Mouse (Mus musculus) forebrain, embryonic 15.5 days (tissue): ENCODE measurements at regions not wholly inside any gene's neighbourhood (a gene's known extent, or its start where the extent isn't known, plus 50 kb on each side); places are given as distances from the start of the nearest gene placed in this dataset.

Experiments used
- ATAC-seq: fragments of 200-750 bp; cut with Nextera tagmentation; replicated peaks from 2 replicates; pipeline ENCODE4 v1.8.0; 2017; ENCODE audit warnings: mild to moderate bottlenecking, moderate TSS enrichment, moderate library complexity
- H3K27ac ChIP-seq: fragments of 300-500 bp; sonication (generic); replicated peaks from 2 replicates; pipeline ENCODE4 v1.5.1; 2015; ENCODE audit warnings: mild to moderate bottlenecking, inconsistent platforms
- H3K27me3 ChIP-seq: fragments of 300-500 bp; sonication (generic); 2 replicates; pipeline ENCODE4 v1.6.1; 2015; ENCODE audit warnings: inconsistent platforms
- H3K36me3 ChIP-seq: fragments of 300-500 bp; sonication (generic); 2 replicates; pipeline ENCODE4 v1.6.1; 2015; ENCODE audit warnings: mild to moderate bottlenecking, inconsistent platforms
- H3K4me1 ChIP-seq: fragments of 300-500 bp; sonication (generic); 2 replicates; pipeline ENCODE4 v1.6.1; 2015; ENCODE audit warnings: inconsistent platforms
- H3K4me2 ChIP-seq: fragments of 300-500 bp; sonication (generic); replicated peaks from 2 replicates; pipeline ENCODE4 v1.6.1; 2015; ENCODE audit warnings: mild to moderate bottlenecking, inconsistent platforms
- H3K4me3 ChIP-seq: fragments of 300-500 bp; sonication (generic); 2 replicates; pipeline ENCODE4 v1.5.1; 2015; ENCODE audit warnings: mild to moderate bottlenecking, inconsistent platforms
- H3K9ac ChIP-seq: fragments of 300-500 bp; sonication (generic); replicated peaks from 2 replicates; pipeline ENCODE4 v1.6.1; 2015; ENCODE audit warnings: mild to moderate bottlenecking, inconsistent platforms
- H3K9me3 ChIP-seq: fragments of 300-500 bp; sonication (generic); 2 replicates; pipeline ENCODE4 v1.6.1; 2016; ENCODE audit warnings: inconsistent platforms
- WGBS: fragments of 180-500 bp; shearing (Covaris S2); methylation state at CpG from one replicate; pipeline ENCODE4 v1.1.7; 2015; ENCODE audit warnings: mixed read lengths; 5-methylcytosine and 5-hydroxymethylcytosine counted together

DNA sequence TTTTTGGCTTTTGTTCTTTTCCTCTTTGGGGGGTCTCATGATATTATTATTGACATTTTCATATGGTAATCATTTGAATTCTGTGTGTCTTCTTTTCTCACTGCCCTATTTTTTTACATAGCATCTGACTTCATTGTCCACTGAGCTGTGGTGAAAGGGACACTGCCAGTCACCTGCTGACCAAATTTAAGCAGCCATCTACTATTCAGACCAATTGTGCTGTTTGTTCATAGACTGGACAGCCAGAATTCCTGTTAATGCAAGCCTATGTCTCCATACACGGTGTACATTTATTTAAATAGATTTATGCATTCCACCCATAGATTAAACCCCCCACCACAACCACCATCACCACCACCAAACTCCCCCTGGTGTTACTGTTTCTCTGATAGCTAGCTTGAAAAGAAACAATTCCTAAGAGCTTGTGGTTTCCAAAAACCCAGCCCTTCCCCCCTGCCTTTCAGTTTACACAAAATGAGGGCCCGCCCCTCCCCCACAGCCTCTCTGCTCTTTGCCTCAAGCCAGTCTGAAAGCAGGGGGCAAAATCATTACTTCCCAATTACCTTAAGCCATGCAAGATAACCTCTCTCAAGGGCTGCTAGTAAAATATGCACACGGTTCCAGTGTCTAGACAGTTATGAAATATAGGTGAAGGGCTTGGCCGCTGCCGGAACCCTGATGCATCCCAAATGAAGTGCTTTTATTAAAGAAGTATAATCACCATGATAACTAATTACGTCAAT is 390.8 kb upstream of the Cited2 start:
- WGBS, result 11% methylated on average over 6 of the region's 6 CpGs
- Histone ChIP-seq H3K4me3 (peak overlapping the region; percentile 37), H3K36me3 (no peaks in the 10 kb centered on the region), H3K4me2 (peak overlapping the region; percentile 61), H3K27ac (peak overlapping the region; percentile 90), H3K9me3 (no peaks in the 10 kb centered on the region), H3K9ac (peak overlapping the region; percentile 52), H3K27me3 (no peaks in the 10 kb centered on the region), H3K4me1 (peaks cover 32% of the 10 kb centered on the region)
- ATAC-seq, result peak; percentile 17

DNA sequence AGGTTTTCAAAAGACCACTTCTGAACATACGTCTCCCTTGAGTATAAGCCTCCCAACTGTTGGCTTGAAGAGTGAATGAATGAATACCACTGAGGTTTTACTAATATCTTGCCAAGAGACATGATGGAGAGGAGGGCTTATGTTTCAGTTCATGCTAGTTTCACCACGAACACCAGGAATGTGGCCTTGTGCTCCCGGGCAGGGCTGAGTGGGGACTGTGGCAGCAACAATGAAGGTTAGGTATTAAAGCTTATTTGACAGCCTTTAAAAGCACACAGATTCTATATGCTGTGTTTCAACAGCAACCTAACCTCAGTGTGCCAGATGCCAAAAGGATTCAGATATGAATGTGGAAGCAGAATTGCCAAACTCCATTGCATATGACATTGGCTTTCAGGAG is 390.0 kb upstream of the Cited2 start:
- Histone ChIP-seq H3K4me2 (no peak overlapping the region), H3K9ac (no peak overlapping the region), H3K36me3 (no peaks in the 10 kb centered on the region), H3K9me3 (no peaks in the 10 kb centered on the region), H3K27ac (no peak overlapping the region), H3K4me3 (no peak overlapping the region), H3K27me3 (no peaks in the 10 kb centered on the region), H3K4me1 (peaks cover 32% of the 10 kb centered on the region)
- WGBS, result 30% methylated on average over 3 of the region's 3 CpGs
- ATAC-seq, result no peak

DNA sequence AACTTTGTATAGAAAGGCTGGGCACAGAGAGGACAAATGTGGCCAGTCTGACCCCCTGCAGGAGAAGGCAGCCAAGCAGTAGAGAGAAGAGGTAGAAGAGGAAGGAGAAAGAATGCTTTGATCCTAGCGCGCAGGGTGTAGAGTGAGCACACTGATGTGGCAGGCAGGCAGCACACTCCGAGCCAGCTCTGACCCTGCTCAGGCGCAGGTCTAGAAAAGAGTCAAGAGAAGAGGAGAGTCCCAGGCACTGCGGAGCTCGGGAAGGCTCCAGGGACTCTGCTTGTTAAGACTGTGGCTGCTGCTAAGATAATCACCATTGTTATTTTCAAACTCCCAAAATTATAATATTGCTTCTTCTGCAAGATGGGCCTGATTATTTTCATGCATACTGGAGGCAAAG is 389.3 kb upstream of the Cited2 start:
- Histone ChIP-seq H3K36me3 (no peaks in the 10 kb centered on the region), H3K4me2 (no peak overlapping the region), H3K9me3 (no peaks in the 10 kb centered on the region), H3K27me3 (no peaks in the 10 kb centered on the region), H3K9ac (no peak overlapping the region), H3K27ac (no peak overlapping the region), H3K4me1 (peaks cover 32% of the 10 kb centered on the region), H3K4me3 (no peak overlapping the region)
- WGBS, result 6% methylated on average over 6 of the region's 6 CpGs
- ATAC-seq, result no peak

DNA sequence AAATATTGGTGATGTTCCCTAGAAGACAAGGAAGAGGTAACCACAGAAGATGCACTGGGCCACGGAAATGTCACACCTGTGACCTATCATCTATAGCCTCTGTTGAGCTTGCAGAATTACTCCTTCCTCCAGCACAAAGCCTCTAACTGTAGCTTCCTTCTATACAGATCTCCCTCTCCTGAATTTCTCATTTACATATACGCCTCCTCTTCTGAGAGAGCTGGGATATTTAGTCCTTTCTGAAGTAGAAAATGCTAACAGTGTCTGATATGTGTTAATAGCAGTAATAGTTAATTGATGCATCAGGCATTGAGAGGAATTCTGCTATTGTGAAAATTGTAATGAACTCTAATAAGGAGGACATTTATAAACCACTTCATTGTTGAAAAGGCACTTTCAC is 385.8 kb upstream of the Cited2 start:
- 82% methylated on average over 2 of the region's 2 CpGs for WGBS
- no peak overlapping the region for H3K27ac ChIP-seq
- H3K9me3 ChIP-seq, result no peaks in the 10 kb centered on the region
- H3K4me2 ChIP-seq, result no peak overlapping the region
- no peaks in the 10 kb centered on the region for H3K36me3 ChIP-seq
- H3K4me3 ChIP-seq, result no peak overlapping the region
- peaks cover 14% of the 10 kb centered on the region for H3K4me1 ChIP-seq
- no peak for ATAC-seq
- H3K9ac ChIP-seq, result no peak overlapping the region
- H3K27me3 ChIP-seq, result no peaks in the 10 kb centered on the region

DNA sequence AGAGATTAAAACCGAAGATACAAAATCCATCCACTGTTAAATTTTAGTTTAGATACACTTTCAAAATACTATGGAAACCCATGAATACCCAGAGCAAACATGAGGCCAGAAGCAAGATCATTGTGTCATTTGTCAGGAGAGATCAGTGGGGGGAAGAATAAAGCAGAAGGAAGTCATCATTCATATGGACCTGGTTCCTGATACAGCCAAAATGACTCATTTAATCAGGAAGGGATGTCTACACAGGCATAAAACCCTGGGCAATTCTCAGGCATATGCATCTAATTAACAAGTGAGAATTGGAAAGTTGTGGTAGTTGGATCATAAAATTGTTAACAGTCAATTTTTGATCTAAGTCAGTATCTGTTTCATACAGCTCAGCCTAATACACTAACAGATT is 379.2 kb upstream of the Cited2 start:
- no peaks in the 10 kb centered on the region for H3K36me3 ChIP-seq
- H3K9me3 ChIP-seq, result no peaks in the 10 kb centered on the region
- no peak for ATAC-seq
- no peaks in the 10 kb centered on the region for H3K27me3 ChIP-seq
- WGBS, result 90% methylated on average over 1 of the region's 1 CpGs
- no peak overlapping the region for H3K4me3 ChIP-seq
- H3K4me2 ChIP-seq, result no peak overlapping the region
- H3K27ac ChIP-seq, result no peak overlapping the region
- H3K9ac ChIP-seq, result no peak overlapping the region
- H3K4me1 ChIP-seq, result no peaks in the 10 kb centered on the region

DNA sequence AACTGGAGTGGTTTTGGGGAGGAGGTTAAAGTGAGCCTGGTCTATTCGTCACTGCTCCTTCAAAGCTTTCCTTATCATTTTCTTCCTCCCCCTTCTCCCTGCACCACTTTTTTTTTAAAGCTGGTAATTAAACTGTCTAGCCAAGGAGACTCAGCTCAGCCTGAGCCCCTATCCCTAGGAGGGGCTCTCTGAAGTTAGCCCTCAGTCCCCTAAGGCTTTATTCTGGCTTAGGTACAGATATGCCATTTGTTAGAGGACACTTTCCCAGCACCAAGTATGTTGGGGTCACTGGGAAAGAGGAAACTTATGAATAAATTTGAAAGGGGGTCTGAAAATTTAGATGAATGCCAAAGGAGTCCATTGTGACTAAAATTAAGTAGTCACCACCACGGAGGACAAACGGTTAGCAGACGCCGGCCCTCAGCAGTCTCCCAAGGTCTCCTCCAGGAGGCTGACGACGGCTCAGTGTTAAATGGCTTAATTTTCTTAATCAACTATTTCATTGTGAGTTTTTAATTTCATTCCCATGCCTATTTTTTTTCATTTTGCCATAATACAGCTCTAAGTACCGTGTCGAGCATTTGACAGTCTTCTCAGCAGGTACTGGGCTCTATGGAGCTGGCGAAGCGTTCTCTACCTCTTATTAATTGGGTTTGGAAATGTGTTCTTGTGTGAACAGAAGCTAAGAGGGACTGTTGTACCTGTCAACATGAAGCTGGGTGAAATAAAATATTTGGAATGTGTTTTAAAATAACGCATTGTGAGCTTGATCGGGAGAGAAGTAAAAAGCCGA is 370.6 kb upstream of the Cited2 start:
- Histone ChIP-seq H3K36me3 (no peaks in the 10 kb centered on the region), H3K27me3 (no peaks in the 10 kb centered on the region), H3K4me3 (no peak overlapping the region), H3K4me1 (peaks cover 12% of the 10 kb centered on the region; the same call in 1 of the 2 replicates), H3K9me3 (no peaks in the 10 kb centered on the region), H3K27ac (no peak overlapping the region), H3K9ac (no peak overlapping the region), H3K4me2 (no peak overlapping the region)
- 0 out of 2 replicates have a peak, but pooled peaks have one; percentile 32 for ATAC-seq
- 47% methylated on average over 14 of the region's 14 CpGs for WGBS

DNA sequence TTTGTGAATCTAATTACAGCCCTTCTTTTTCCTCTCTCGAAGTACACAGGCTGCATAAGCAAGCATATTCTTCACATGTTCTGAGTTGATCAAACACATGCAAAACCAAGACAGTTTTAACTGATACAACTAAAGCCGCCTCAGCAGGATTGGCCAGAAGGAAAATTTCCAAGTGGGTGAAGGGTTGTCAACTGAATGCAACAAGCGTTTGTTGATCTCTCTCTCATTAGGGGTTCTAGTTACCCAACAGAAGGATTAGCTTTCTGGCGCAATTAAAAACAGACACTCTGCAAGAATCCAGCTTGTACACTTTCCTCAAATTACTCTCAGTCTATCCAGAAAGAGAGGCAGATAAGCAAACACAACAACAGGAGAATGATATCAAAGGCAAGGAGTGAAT is 367.5 kb upstream of the Cited2 start:
- Histone ChIP-seq H3K9me3 (no peaks in the 10 kb centered on the region), H3K4me3 (no peak overlapping the region), H3K27me3 (no peaks in the 10 kb centered on the region), H3K36me3 (no peaks in the 10 kb centered on the region), H3K27ac (no peak overlapping the region), H3K4me1 (peaks cover 12% of the 10 kb centered on the region; the same call in 1 of the 2 replicates), H3K4me2 (no peak overlapping the region), H3K9ac (no peak overlapping the region)
- ATAC-seq, result 0 out of 2 replicates have a peak, but pooled peaks have one; percentile 35
- WGBS, result 15% methylated on average over 4 of the region's 4 CpGs

DNA sequence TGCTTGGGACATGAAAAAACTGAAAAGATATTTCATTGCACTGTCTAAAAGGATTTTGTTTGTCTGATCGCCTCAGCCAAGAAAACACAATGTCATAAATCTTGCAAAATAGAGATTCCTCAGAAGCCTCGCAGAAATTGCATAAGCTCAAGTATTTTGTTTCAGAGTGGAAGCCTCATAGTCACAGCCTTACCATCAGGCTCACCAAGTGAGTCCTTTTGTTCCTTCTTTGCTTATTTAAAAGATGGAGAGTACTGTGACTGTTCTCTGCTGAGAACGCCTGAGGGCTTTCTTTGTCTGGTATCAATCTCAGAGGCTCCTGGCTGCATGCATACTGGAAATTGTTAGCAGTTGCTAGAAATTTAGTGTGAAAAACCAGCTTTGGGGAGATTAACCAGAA is 367.0 kb upstream of the Cited2 start:
- no peak overlapping the region for H3K27ac ChIP-seq
- no peak overlapping the region for H3K4me2 ChIP-seq
- H3K4me3 ChIP-seq, result no peak overlapping the region
- no peaks in the 10 kb centered on the region for H3K27me3 ChIP-seq
- 28% methylated on average over 3 of the region's 3 CpGs for WGBS
- H3K36me3 ChIP-seq, result no peaks in the 10 kb centered on the region
- no peak for ATAC-seq
- H3K9me3 ChIP-seq, result no peaks in the 10 kb centered on the region
- H3K4me1 ChIP-seq, result peaks cover 12% of the 10 kb centered on the region; the same call in 1 of the 2 replicates
- H3K9ac ChIP-seq, result no peak overlapping the region

DNA sequence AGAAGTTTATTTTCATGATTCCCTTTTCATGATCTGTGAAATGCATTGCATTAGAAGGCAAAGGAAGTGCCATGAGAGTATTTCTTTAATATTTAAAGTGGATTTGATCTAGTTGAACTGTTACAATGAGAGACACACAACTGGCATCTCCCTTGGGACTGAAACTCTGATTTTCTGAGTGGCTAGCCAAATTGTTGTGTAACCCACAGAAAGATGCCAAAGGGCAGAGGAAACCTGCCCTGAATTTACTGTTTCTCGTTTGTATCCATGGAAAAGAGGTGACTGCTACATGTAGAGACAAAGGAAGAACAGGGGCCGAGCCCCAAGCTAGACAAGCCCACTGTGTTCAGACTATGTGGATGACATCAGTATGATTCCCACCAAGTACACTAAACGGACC is 360.4 kb upstream of the Cited2 start:
- Histone ChIP-seq H3K36me3 (no peaks in the 10 kb centered on the region), H3K4me2 (no peak overlapping the region), H3K9ac (no peak overlapping the region), H3K4me1 (peaks cover 7% of the 10 kb centered on the region; the same call in 1 of the 2 replicates), H3K4me3 (no peak overlapping the region), H3K27ac (no peak overlapping the region), H3K9me3 (no peaks in the 10 kb centered on the region), H3K27me3 (no peaks in the 10 kb centered on the region)
- ATAC-seq, result no peak
- 63% methylated on average over 3 of the region's 3 CpGs for WGBS

DNA sequence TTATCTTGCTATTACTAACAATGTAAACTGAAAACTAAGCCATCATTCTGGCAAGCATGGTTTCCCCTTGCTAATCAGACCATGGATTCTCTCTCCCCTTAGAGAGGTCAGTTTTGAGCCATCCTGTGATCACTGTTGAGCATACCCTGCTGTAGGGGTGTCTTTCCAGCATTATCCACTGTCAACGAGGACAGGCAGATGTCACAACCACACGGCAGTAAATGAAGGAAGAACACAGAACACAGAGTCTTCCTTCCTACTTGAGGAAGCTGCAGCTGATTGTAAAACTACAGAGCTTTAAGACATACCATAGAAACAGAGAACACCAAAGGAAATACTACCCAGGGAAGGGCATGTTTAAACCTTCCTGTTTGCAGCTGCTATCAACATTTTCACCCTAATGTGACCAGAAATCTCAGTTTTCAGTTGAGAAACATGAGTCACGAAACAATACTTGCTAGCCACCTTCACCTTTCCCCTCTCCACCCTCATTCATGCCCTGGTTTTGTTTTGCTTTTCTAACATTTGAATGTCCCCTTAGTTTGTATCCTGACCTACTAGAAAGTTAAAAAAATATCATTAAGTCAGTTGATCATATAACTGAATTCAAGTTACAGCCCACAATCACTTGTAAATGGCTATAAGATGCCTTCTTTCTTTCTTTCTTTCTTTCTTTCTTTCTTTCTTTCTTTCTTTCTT is 356.8 kb upstream of the Cited2 start:
- no peak overlapping the region for H3K27ac ChIP-seq
- H3K4me1 ChIP-seq, result peaks cover 7% of the 10 kb centered on the region; the same call in 1 of the 2 replicates
- no peak overlapping the region for H3K4me2 ChIP-seq
- 75% methylated on average over 3 of the region's 3 CpGs for WGBS
- H3K27me3 ChIP-seq, result no peaks in the 10 kb centered on the region
- no peak overlapping the region for H3K9ac ChIP-seq
- no peaks in the 10 kb centered on the region for H3K9me3 ChIP-seq
- H3K4me3 ChIP-seq, result no peak overlapping the region
- no peaks in the 10 kb centered on the region for H3K36me3 ChIP-seq
- no peak for ATAC-seq

DNA sequence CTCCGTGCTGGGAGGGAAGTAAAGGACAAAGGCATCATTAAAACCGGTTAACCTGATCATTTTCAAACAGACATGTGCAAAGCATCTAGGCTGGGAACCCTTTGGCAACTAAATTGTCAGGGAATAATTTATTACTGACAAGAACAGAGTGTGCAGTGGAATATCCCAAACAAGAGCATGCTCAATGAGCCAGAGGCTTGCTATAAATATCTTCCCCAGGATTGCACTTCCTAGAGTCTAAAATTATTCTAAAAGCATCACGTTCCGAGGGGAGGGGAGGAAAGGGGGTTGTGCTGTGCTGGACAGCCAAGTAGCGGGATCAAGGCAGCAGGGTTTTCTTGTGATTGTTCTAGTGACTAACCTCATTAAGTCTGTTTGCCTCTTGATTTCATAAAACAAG is 356.0 kb upstream of the Cited2 start:
- peak overlapping the region; percentile 55; the same call in 1 of the 2 replicates for H3K27ac ChIP-seq
- peak; percentile 61; the same call in 1 of the 2 replicates for ATAC-seq
- H3K4me1 ChIP-seq, result peaks cover 7% of the 10 kb centered on the region; the same call in 1 of the 2 replicates
- H3K4me2 ChIP-seq, result no peak overlapping the region
- H3K9ac ChIP-seq, result no peak overlapping the region
- no peaks in the 10 kb centered on the region for H3K36me3 ChIP-seq
- H3K9me3 ChIP-seq, result no peaks in the 10 kb centered on the region
- 5% methylated on average over 5 of the region's 5 CpGs for WGBS
- H3K4me3 ChIP-seq, result no peak overlapping the region
- H3K27me3 ChIP-seq, result no peaks in the 10 kb centered on the region

DNA sequence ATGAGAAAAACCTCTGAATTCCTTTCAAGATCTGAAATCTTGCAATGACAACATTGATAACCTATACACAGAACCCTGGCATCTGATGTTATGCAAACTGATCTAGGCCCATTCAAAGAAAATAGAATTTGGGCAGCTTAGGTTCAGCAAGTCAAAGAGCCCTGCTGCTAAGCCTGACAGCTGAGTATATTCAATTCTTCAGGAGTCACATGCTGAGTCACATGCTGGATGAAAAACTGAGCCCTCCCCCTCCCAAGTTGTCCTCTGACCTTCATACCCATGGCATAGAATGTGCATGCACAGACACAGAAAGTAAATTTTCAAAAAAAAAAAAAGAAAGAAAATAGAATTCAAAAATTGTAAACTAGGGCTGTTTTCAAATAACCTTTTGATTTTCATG is 355.6 kb upstream of the Cited2 start:
- H3K9me3 ChIP-seq, result no peaks in the 10 kb centered on the region
- H3K4me1 ChIP-seq, result peaks cover 7% of the 10 kb centered on the region; the same call in 1 of the 2 replicates
- H3K36me3 ChIP-seq, result no peaks in the 10 kb centered on the region
- ATAC-seq, result no peak
- no peaks in the 10 kb centered on the region for H3K27me3 ChIP-seq
- H3K27ac ChIP-seq, result no peak overlapping the region
- no peak overlapping the region for H3K4me2 ChIP-seq
- no peak overlapping the region for H3K4me3 ChIP-seq
- H3K9ac ChIP-seq, result no peak overlapping the region
